Mouse (Mus musculus) urinary bladder, postnatal 0 days (tissue): ENCODE results near the gene Gm16867. TPM values are rescaled to one million over a fixed set of nuclear protein-coding genes. Genes with fewer than 3 reads are reported as not detected.

Source experiments
- polyA plus RNA-seq: library from polyadenylated mRNA; unstranded; fragments of >200 nt; fragmentation: Nextera tagmentation; extraction: Ambion mirVana; gene quantifications from 2 replicates; pipeline ENCODE4 v1.2.1, GENCODE M21; 2015

The Gm16867 gene
- polyA plus RNA-seq: not detected in 2 replicates

GRCm38 (mm10) chr14:69503174-69503573 is at the start of gene Gm16867:
TSS of gene Gm16867 (minus strand) at chr14:69503362.

GRCm38 (mm10) chr14:69512449-69512848 is 9.3 kb upstream of the Gm16867 start, which contains the start of gene Gm27179:
TSS of gene Gm27179 (minus strand) at chr14:69512549.

Other genes with a start within 250 kb of the Gm16867 start
- gene Synb, start 209.1 kb downstream of the Gm16867 start, polyA plus RNA-seq: not detected in 2 replicates
- not detected in 2 replicates for gene Gm27179, start 9.2 kb upstream of the Gm16867 start, polyA plus RNA-seq
- 13.4 and 15.5 TPM in 2 replicates for gene Entpd4b, start 52.1 kb upstream of the Gm16867 start, polyA plus RNA-seq